Mouse (Mus musculus) right cerebral cortex, adult 18-20 months (tissue): ENCODE measurements around the gene Fpgt.

ENCODE experiments used
- DNase-seq: peaks from one replicate; pipeline ENCODE4 v3.0.0; 2022; ENCODE audit warnings: mixed read lengths

The Fpgt gene

GRCm38 (mm10) chr3:155093116-155093956 is at the start of gene Fpgt, which contains the start of gene Lrriq3:
Fpgt (minus strand) TSS chr3:155093403.
Lrriq3 (plus strand) TSS chr3:155093434.
- peak; percentile 93 for DNase-seq

GRCm38 (mm10) chr3:155141047-155141446 is 47.8 kb upstream of the Fpgt start:
- DNase-seq = no peak

GRCm38 (mm10) chr3:155137737-155138136 is 44.5 kb upstream of the Fpgt start:
- DNase-seq = peak; percentile 4

GRCm38 (mm10) chr3:155105957-155106356 is 12.8 kb upstream of the Fpgt start:
- no peak for DNase-seq

GRCm38 (mm10) chr3:155099266-155099665 is 6.1 kb upstream of the Fpgt start:
- no peak for DNase-seq

GRCm38 (mm10) chr3:155092081-155092480 is 1.1 kb downstream of the Fpgt start:
- DNase-seq = no peak

GRCm38 (mm10) chr3:155077908-155078307 is 15.3 kb downstream of the Fpgt start:
- no peak for DNase-seq

- no peak for DNase-seq
Measured at GRCm38 (mm10) chr3:155059449-155059822, 33.8 kb downstream of the Fpgt start.

GRCm38 (mm10) chr3:155058800-155059448 is 34.3 kb downstream of the Fpgt start:
- DNase-seq = no peak

GRCm38 (mm10) chr3:155057566-155057965 is 35.6 kb downstream of the Fpgt start:
- DNase-seq = no peak

GRCm38 (mm10) chr3:155056606-155057005 is 36.6 kb downstream of the Fpgt start:
- DNase-seq = no peak

- DNase-seq = no peak
Measured at GRCm38 (mm10) chr3:155055231-155055916, 37.8 kb downstream of the Fpgt start, which contains the start of gene Tnni3k. Tnni3k (minus strand) TSS chr3:155055407.

GRCm38 (mm10) chr3:155053189-155053588 is 40.0 kb downstream of the Fpgt start:
- DNase-seq = no peak

- DNase-seq = no peak
Measured at GRCm38 (mm10) chr3:155052021-155052420, 41.2 kb downstream of the Fpgt start.

GRCm38 (mm10) chr3:155039012-155039836 is 54.0 kb downstream of the Fpgt start:
- DNase-seq = no peak
